Mouse (Mus musculus) kidney, adult 2 months (tissue): ENCODE measurements around the gene Aldh3a2.

Source experiments
- CTCF ChIP-seq: fragments of 200-500 bp; conservative IDR thresholded peaks from 2 replicates; pipeline ENCODE4 v1.5.1; 2011; ENCODE audit warnings: low read depth, mild to moderate bottlenecking, control low read depth, low read length, moderate library complexity, mixed read lengths; ENCODE audit not compliant: insufficient read depth, insufficient read length
- POLR2A ChIP-seq: fragments of 200-500 bp; IDR thresholded peaks from one replicate; pipeline ENCODE4 v1.6.1; 2011; ENCODE audit warnings: low read depth, low read length, control low read depth

DNA sequence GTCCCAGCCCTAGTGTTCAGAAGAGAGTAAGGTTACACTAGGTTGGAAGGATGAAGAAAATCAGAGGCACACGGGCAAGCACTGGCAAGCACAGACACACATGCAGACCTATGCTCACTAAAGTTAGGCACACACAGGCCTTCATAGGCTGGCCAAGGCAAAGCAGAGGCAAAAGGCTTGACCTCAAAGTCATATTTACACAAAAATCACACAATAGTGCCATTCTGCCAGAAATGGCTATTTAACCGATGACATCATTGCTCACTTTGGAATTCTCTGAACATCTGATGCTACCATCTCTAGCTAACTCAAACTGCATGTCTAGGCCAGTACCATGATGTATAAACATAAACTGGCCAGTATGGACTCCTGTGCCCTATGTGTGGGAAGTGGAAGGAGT lies 6.7 kb upstream of the Aldh3a2 start:
- no peak for TF ChIP-seq CTCF
- no peak for TF ChIP-seq POLR2A
